Mouse (Mus musculus): ENCODE results near the gene Gm10260.

DNA sequence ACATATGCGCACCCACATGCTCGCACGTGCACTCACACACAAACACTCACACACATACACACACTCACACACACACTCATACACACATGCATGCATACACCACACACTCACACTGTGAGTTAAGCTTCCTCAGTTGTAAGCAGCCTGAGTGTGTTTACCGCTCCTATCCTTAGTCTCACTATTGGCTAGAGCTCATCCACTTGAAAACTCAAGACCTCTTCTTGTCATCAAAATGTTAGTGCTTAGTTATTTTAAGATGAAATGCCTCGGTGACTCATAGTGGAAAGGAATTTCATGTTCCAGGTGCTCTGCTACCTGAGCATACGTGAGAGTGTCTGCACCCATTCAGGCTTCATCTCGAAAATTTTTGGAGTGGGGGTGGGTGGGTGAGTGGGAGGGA, 21.2 kb upstream of the Gm10260 start:
- TF ChIP-seq CTCF (IDR thresholded peaks at IDR 0.05) (no peak), POLR2A (IDR thresholded peaks at IDR 0.05; ENCODE audit: insufficient read depth, low read depth, low read length) (no peak), EP300 (IDR thresholded peaks at IDR 0.05; ENCODE audit: insufficient read depth, low read depth, low read length) (no peak)
